Comparison of ENCODE assay signal across 22 mouse cellular contexts in genomic region chr7:79376516-79377275, GRCm38 (mm10). TPM values are rescaled to one million over a fixed set of nuclear protein-coding genes. Genes with fewer than 3 reads are reported as not detected.
DNase-seq lines count a peak whose midpoint lies in the region; ATAC-seq lines count a peak whose summit lies in the region.
"Had no signal": no experiment of that assay in that cellular context is flagged by ENCODE, and none has a peak within 500 bp of the region (broad histone marks: within the 10 kb centered on the region; RNA-seq: fewer than 3 reads in every experiment).

No protein-coding gene starts in this region.

- peaks cover 13% of the 10 kb centered on the region for H3K27me3 ChIP-seq in liver, embryonic 15.5 days
- H3K27me3 ChIP-seq: embryonic facial prominence, embryonic 12.5 days; midbrain, embryonic 13.5 days; neural tube, embryonic 12.5 days had no signal

- WGBS in liver, embryonic 15.5 days (ENCODE audit: insufficient replicate concordance) = 26% methylated on average over 10 of the region's 10 CpGs

- intact Hi-C loops in left cerebral cortex, postnatal 4 days (cut with DNase I) = no loop called here

- no peak overlapping the region for H3K4me2 ChIP-seq in liver, embryonic 15.5 days
- H3K4me2 ChIP-seq: embryonic facial prominence, embryonic 12.5 days; forebrain, embryonic 12.5 days; midbrain, embryonic 13.5 days; neural tube, embryonic 12.5 days had no signal

- no peaks in the 10 kb centered on the region for H3K9me3 ChIP-seq in liver, embryonic 15.5 days (replicated peaks)
- H3K9me3 ChIP-seq: embryonic facial prominence, embryonic 12.5 days; forebrain, embryonic 12.5 days; heart, embryonic 10.5 days; midbrain, embryonic 13.5 days; neural tube, embryonic 12.5 days had no signal

- peaks cover 8% of the 10 kb centered on the region; the same call in 1 of the 2 replicates for H3K4me1 ChIP-seq in liver, embryonic 15.5 days (replicated peaks)
- H3K4me1 ChIP-seq: embryonic facial prominence, embryonic 12.5 days; forebrain, embryonic 12.5 days; midbrain, embryonic 13.5 days; neural tube, embryonic 12.5 days had no signal

- H3K36me3 ChIP-seq in liver, embryonic 15.5 days (replicated peaks) = no peaks in the 10 kb centered on the region
- H3K36me3 ChIP-seq: embryonic facial prominence, embryonic 12.5 days; forebrain, embryonic 12.5 days; heart, embryonic 10.5 days; midbrain, embryonic 13.5 days; neural tube, embryonic 12.5 days had no signal

- DNase-seq in lung, postnatal 10 days = peak; percentile 41
- DNase-seq in spleen, adult 12 weeks (ENCODE audit: low spot score) = no peak
- no peak for DNase-seq in frontal cortex, postnatal 36 days (ENCODE audit: low spot score in 2 of 2)
- no peak for DNase-seq in left cerebral cortex, postnatal 4 days
- DNase-seq: cerebellum, adult 18-20 months; cerebellum, postnatal 14 days; gastrocnemius, adult 2 months; kidney, postnatal 4 days; layer of hippocampus, adult 9-11 months; right cerebral cortex, postnatal 14 days; spleen, adult 18-20 months had no signal

- no peak overlapping the region; the same call in 1 of the 2 replicates for H3K27ac ChIP-seq in liver, embryonic 15.5 days (replicated peaks)
- H3K27ac ChIP-seq: embryonic facial prominence, embryonic 12.5 days; forebrain, embryonic 12.5 days; gastrocnemius, adult 2 months; heart, embryonic 10.5 days; hindbrain, postnatal 0 days; midbrain, embryonic 13.5 days; neural tube, embryonic 12.5 days had no signal

- ATAC-seq in granulocyte monocyte progenitor cell, adult 5-6 weeks (replicated peaks; ENCODE audit: poor library complexity, severe bottlenecking) = peak; percentile 56
- peak; percentile 74 for ATAC-seq in liver, embryonic 15.5 days (ENCODE audit: insufficient read depth)
- peak; percentile 94 for ATAC-seq in megakaryocyte progenitor cell, adult 5-6 weeks (replicated peaks; ENCODE audit: poor library complexity)
- ATAC-seq: hindbrain, postnatal 0 days; intestine, embryonic 16.5 days; midbrain, embryonic 13.5 days had no signal

- no peak overlapping the region for H3K4me3 ChIP-seq in liver, embryonic 15.5 days (replicated peaks)
- H3K4me3 ChIP-seq: embryonic facial prominence, embryonic 12.5 days; forebrain, embryonic 12.5 days; gastrocnemius, adult 2 months; heart, embryonic 10.5 days; midbrain, embryonic 13.5 days; neural tube, embryonic 12.5 days had no signal

- no peak overlapping the region for H3K9ac ChIP-seq in liver, embryonic 15.5 days
- H3K9ac ChIP-seq: embryonic facial prominence, embryonic 12.5 days; forebrain, embryonic 12.5 days; midbrain, embryonic 13.5 days; neural tube, embryonic 12.5 days had no signal

RNA-seq across cellular contexts. Expression of gene Rlbp1, which starts 10.2 kb away (rescaled TPM):
- total RNA-seq in granulocyte monocyte progenitor cell, adult 5-6 weeks (2014; fragmentation: Nextera tagmentation) = not detected in 2 replicates
- not detected in 2 replicates for total RNA-seq in granulocyte monocyte progenitor cell, adult 5-6 weeks (2017)
- polyA plus RNA-seq in liver, embryonic 15.5 days (2015; fragmentation: Nextera tagmentation; extraction: Ambion mirVana) = 0.10 TPM in 1 of 2 replicates, not detected in the other
- total RNA-seq in megakaryocyte progenitor cell, adult 5-6 weeks (2015) = not detected in 2 replicates
- total RNA-seq in megakaryocyte progenitor cell, adult 5-6 weeks (2017) = not detected in 2 replicates
- 10 to 100 TPM; 45.0 to 49.2 TPM for total RNA-seq in left cerebral cortex, postnatal 4 days (2021)
- total RNA-seq: gastrocnemius, adult 2 months; gastrocnemius, postnatal 4 days had no signal

RNA-seq across cellular contexts. Expression of gene Fanci, which starts 15.0 kb away (rescaled TPM):
- 17.8 and 29.7 TPM in 2 replicates for total RNA-seq in granulocyte monocyte progenitor cell, adult 5-6 weeks (2014; fragmentation: Nextera tagmentation)
- 22.8 and 24.0 TPM in 2 replicates for total RNA-seq in granulocyte monocyte progenitor cell, adult 5-6 weeks (2017)
- polyA plus RNA-seq in liver, embryonic 15.5 days (2015; fragmentation: Nextera tagmentation; extraction: Ambion mirVana) = 8.6 and 8.7 TPM in 2 replicates
- total RNA-seq in megakaryocyte progenitor cell, adult 5-6 weeks (2015) = 11.5 and 11.9 TPM in 2 replicates
- total RNA-seq in megakaryocyte progenitor cell, adult 5-6 weeks (2017) = 22.8 and 24.8 TPM in 2 replicates
- 1 to 10 TPM; 2.0 to 2.4 TPM for total RNA-seq in left cerebral cortex, postnatal 4 days (2021)

Comparison
In these comparisons a context has a peak if more than half of its experiments do, and no peak if none do; other contexts are left out.
1. RNA of gene Rlbp1, which starts 10.2 kb away (total RNA-seq): 45.0 to 49.2 TPM in left cerebral cortex, postnatal 4 days; not detected in granulocyte monocyte progenitor cell, adult 5-6 weeks and not detected in megakaryocyte progenitor cell, adult 5-6 weeks; every median in the first group is over 10 times any median in the second.
2. Peak in every context shown above with its lines, with median percentiles within 50 percentile points of each other: ATAC-seq.